Mouse (Mus musculus) bone marrow macrophage, adult 2 months (primary cell): ENCODE data around the gene Spz1.

Experiments used
- CTCF ChIP-seq: IDR thresholded peaks from 2 replicates; pipeline ENCODE4 v1.5.1; 2012; ENCODE audit warnings: low read depth, mild to moderate bottlenecking, low read length, moderate library complexity
- POLR2A ChIP-seq: IDR thresholded peaks from 2 replicates; pipeline ENCODE4 v1.6.1; 2012; ENCODE audit warnings: mild to moderate bottlenecking, low read depth, low read length, borderline replicate concordance

DNA sequence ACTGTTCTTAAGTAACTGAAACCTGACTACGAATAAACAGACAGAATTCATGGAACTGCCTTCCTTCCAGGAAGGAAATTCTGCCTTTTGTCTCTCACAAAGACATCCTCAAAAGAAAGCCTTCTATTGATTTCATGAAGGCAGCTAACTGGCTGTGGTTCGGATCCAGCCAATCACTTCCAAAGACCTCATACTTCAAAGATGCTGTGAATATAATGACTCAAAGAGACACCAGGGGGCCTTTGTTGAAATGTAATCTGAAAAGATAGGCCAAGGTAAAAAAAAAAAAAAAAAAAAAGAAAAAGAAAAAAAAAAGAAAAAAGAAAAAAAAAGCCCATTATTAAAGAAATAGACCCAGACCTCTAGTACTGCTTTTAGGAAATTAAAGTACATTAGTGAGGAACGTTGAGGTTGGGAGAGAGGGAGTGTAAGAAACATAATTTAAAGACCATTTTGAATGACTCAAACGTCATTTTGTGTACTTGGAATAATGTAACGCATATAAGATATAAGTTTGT, 16.4 kb upstream of the Spz1 start:
- TF ChIP-seq CTCF (no peak), POLR2A (no peak)
